Mouse (Mus musculus) hindbrain, postnatal 0 days (tissue): ENCODE results near the gene 1810010H24Rik. TPM values are rescaled to one million over a fixed set of nuclear protein-coding genes. Genes with fewer than 3 reads are reported as not detected.
"Not testable (repeated sequence)": the region's sequence is repeated elsewhere in the genome, so short reads cannot be mapped to it uniquely, and the experiment has no call there.

Experiments used
- ATAC-seq: fragments of 200-750 bp; cut with Nextera tagmentation; 2 replicates; pipeline ENCODE4 v1.8.0; 2017; ENCODE audit warnings: mild to moderate bottlenecking, moderate TSS enrichment, moderate library complexity
- DNase-seq: peaks from one replicate; pipeline ENCODE4 v3.0.0-alpha.2; 2015; ENCODE audit warnings: low spot score
- H3K27ac ChIP-seq: fragments of 300-500 bp; sonication (generic); 2 replicates; pipeline ENCODE4 v1.5.1; 2014; ENCODE audit warnings: mild to moderate bottlenecking
- H3K27me3 ChIP-seq: fragments of 300-500 bp; sonication (generic); 2 replicates; pipeline ENCODE4 v1.6.1; 2014; ENCODE audit warnings: low read length, mixed read lengths; ENCODE audit not compliant: insufficient read depth
- H3K36me3 ChIP-seq: fragments of 300-500 bp; sonication (generic); 2 replicates; pipeline ENCODE4 v1.6.1; 2014; ENCODE audit warnings: low read length, mixed read lengths; ENCODE audit not compliant: insufficient read depth
- H3K4me1 ChIP-seq: fragments of 300-500 bp; sonication (generic); 2 replicates; pipeline ENCODE4 v1.6.1; 2014; ENCODE audit warnings: antibody characterized with exemption, low read length, mixed read lengths; ENCODE audit not compliant: insufficient read depth
- H3K4me2 ChIP-seq: fragments of 300-500 bp; sonication (generic); 2 replicates; pipeline ENCODE4 v1.6.1; 2014; ENCODE audit warnings: low read depth, mild to moderate bottlenecking, low read length, moderate library complexity, mixed read lengths
- H3K4me3 ChIP-seq: fragments of 300-500 bp; sonication (generic); 2 replicates; pipeline ENCODE4 v1.5.1; 2014; ENCODE audit warnings: low read length
- H3K9ac ChIP-seq: fragments of 300-500 bp; sonication (generic); replicated peaks from 2 replicates; pipeline ENCODE4 v1.6.1; 2014; ENCODE audit warnings: mild to moderate bottlenecking, low read length, moderate library complexity, mixed read lengths
- H3K9me3 ChIP-seq: fragments of 300-500 bp; sonication (generic); 2 replicates; pipeline ENCODE4 v1.6.1; 2016; ENCODE audit warnings: low read length, mixed read lengths
- CTCF ChIP-seq: IDR thresholded peaks from 2 replicates; pipeline ENCODE4 v1.5.1; 2016; ENCODE audit warnings: antibody characterized with exemption, control low read depth, low read depth
- WGBS: fragments of 180-500 bp; shearing (Covaris S2); extraction: QIAGEN DNeasy Blood & Tissue Kit; methylation state at CpG from one replicate; pipeline ENCODE4 v1.1.7; 2014; 5-methylcytosine and 5-hydroxymethylcytosine counted together
- polyA plus RNA-seq: library from polyadenylated mRNA; unstranded; fragments of >200 nt; fragmentation: Nextera tagmentation; extraction: Ambion mirVana; gene quantifications from 2 replicates; pipeline ENCODE4 v1.2.1, GENCODE M21; 2015
- total RNA-seq: library from RNA; depleted of rRNA; stranded (reverse); fragments of >200 nt; gene quantifications from 2 replicates; pipeline ENCODE4 v1.2.3, GENCODE M21; 2014; rRNA removed

Gene 1810010H24Rik
- total and polyA plus RNA-seq, 2 experiments from 2014 or later = 6.8 to 12.0 TPM

GRCm38 (mm10) chr11:107057391-107057790, 31.9 kb downstream of the 1810010H24Rik start:
- no peak overlapping the region for H3K27ac ChIP-seq
- H3K27me3 ChIP-seq = no peaks in the 10 kb centered on the region
- peaks cover 96% of the 10 kb centered on the region for H3K36me3 ChIP-seq
- H3K9me3 ChIP-seq = no peaks in the 10 kb centered on the region
- 88% methylated on average over 6 of the region's 6 CpGs for WGBS
- ATAC-seq = no peak
- no peak for TF ChIP-seq CTCF
- no peak overlapping the region for H3K4me3 ChIP-seq
- DNase-seq = no peak
- H3K4me2 ChIP-seq = no peak overlapping the region
- no peaks in the 10 kb centered on the region for H3K4me1 ChIP-seq
- H3K9ac ChIP-seq = no peak overlapping the region

GRCm38 (mm10) chr11:107059634-107060033, 34.2 kb downstream of the 1810010H24Rik start:
- WGBS = 91% methylated on average over 3 of the region's 3 CpGs
- H3K9me3 ChIP-seq, H3K9ac ChIP-seq, H3K4me1 ChIP-seq, H3K27ac ChIP-seq, ATAC-seq, H3K4me3 ChIP-seq, H3K4me2 ChIP-seq, DNase-seq, H3K27me3 ChIP-seq: not testable (repeated sequence)
- H3K36me3 ChIP-seq = peaks cover 84% of the 10 kb centered on the region

DNA sequence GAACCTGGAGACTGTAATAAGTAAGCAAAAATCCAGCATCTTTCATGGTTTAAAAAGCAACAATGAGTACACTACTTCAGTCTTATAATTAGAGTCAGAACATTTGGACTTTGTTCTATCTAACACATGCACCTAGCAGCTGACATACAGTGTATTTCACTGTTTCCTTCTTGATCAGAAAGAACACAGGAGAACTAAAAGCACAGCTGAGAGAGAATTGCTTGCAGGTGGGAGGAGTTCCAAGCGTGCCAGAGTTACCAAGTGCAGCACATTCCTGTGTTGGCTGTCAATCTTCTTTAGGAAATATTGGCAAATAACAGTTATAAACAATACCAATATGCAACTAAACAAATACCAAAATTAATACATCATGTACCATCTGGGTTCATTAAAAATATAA, 35.5 kb downstream of the 1810010H24Rik start:
- Histone ChIP-seq H3K9ac (no peak overlapping the region), H3K4me3 (no peak overlapping the region), H3K36me3 (peaks cover 83% of the 10 kb centered on the region), H3K27ac (no peak overlapping the region), H3K4me1 (no peaks in the 10 kb centered on the region), H3K27me3 (no peaks in the 10 kb centered on the region), H3K9me3 (no peaks in the 10 kb centered on the region), H3K4me2 (no peak overlapping the region)
- DNase-seq (no peak), ATAC-seq (no peak)
- WGBS = 89% methylated on average over 1 of the region's 1 CpGs
- TF ChIP-seq CTCF = no peak

DNA sequence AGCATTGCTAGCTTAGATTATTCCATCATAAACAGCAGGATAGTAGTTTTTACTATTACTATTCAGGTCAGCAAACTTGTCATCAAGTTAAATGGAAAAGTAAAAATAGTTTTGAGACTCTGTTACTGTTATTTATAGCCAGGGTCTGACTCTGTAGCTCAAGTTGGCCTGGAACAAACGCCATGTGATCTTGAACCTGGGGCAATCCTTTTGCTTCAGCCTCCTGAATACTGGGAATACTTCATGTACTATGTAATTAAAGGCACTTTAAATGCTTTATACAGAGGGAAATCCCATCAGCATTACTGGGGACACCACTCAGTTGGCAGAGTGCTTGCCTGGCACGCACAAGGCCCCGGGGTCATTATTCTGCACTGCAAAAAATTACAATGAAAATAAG, 37.6 kb downstream of the 1810010H24Rik start:
- DNase-seq (no peak), ATAC-seq (no peak)
- H3K27ac ChIP-seq = no peak overlapping the region
- no peak overlapping the region for H3K4me2 ChIP-seq
- no peaks in the 10 kb centered on the region for H3K9me3 ChIP-seq
- H3K36me3 ChIP-seq = peaks cover 84% of the 10 kb centered on the region
- WGBS = 84% methylated on average over 3 of the region's 3 CpGs
- TF ChIP-seq CTCF = no peak
- no peak overlapping the region for H3K4me3 ChIP-seq
- no peak overlapping the region for H3K9ac ChIP-seq
- H3K27me3 ChIP-seq = no peaks in the 10 kb centered on the region
- no peaks in the 10 kb centered on the region for H3K4me1 ChIP-seq

DNA sequence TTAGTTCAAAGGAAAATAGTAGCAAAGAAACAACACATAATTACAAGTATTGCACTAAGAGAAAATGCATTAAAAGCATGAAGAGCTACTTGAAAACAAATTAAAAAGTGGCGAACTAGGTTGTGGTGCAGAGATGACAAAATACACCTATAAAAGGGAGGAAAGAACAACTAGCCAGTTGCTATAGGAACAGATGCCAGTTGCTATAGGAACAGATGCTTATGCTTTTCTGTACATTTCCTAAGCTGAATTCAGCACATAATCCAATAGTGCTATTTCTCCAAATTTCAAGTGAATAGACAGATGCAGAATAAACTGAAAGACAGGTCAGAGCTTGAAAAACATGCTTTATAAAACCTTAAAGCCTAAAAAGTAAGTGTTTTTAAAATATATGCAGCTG, 39.1 kb downstream of the 1810010H24Rik start:
- Histone ChIP-seq H3K4me3 (no peak overlapping the region), H3K4me2 (no peak overlapping the region), H3K36me3 (peaks cover 72% of the 10 kb centered on the region), H3K27ac (no peak overlapping the region), H3K4me1 (no peaks in the 10 kb centered on the region), H3K9ac (no peak overlapping the region), H3K9me3 (no peaks in the 10 kb centered on the region), H3K27me3 (no peaks in the 10 kb centered on the region)
- TF ChIP-seq CTCF = no peak
- DNase-seq = no peak
- no peak for ATAC-seq
- 87% methylated on average over 1 of the region's 1 CpGs for whole genome bisulfite sequencing

GRCm38 (mm10) chr11:107065216-107065785, 39.8 kb downstream of the 1810010H24Rik start:
- H3K27ac ChIP-seq = no peak overlapping the region
- WGBS = 86% methylated on average over 11 of the region's 11 CpGs
- peaks cover 66% of the 10 kb centered on the region for H3K36me3 ChIP-seq
- no peak for DNase-seq
- no peak overlapping the region for H3K4me3 ChIP-seq
- H3K4me2 ChIP-seq = no peak overlapping the region
- H3K9me3 ChIP-seq = no peaks in the 10 kb centered on the region
- ATAC-seq = no peak
- H3K27me3 ChIP-seq = no peaks in the 10 kb centered on the region
- no peak for TF ChIP-seq CTCF
- no peaks in the 10 kb centered on the region for H3K4me1 ChIP-seq
- no peak overlapping the region for H3K9ac ChIP-seq

Other genes starting within 250 kb of the 1810010H24Rik start
- 8.3 and 12.9 TPM in 2 replicates for gene Polg2, start 246.1 kb upstream of the 1810010H24Rik start, total RNA-seq
- gene Polg2, start 246.1 kb upstream of the 1810010H24Rik start, polyA plus RNA-seq = 9.5 and 11.4 TPM in 2 replicates
- 288 and 416 TPM in 2 replicates for gene Ddx5, start 236.5 kb upstream of the 1810010H24Rik start, total RNA-seq
- 272 and 274 TPM in 2 replicates for gene Ddx5, start 236.5 kb upstream of the 1810010H24Rik start, polyA plus RNA-seq
- gene Cep95, start 236.4 kb upstream of the 1810010H24Rik start, total RNA-seq = 2.6 and 9.0 TPM in 2 replicates
- gene Cep95, start 236.4 kb upstream of the 1810010H24Rik start, polyA plus RNA-seq = 7.2 and 8.7 TPM in 2 replicates
- gene Smurf2, start 105.0 kb upstream of the 1810010H24Rik start, total RNA-seq = 27.2 and 35.7 TPM in 2 replicates
- gene Smurf2, start 105.0 kb upstream of the 1810010H24Rik start, polyA plus RNA-seq = 8.7 TPM in 2 replicates
- gene Kpna2, start 26.1 kb upstream of the 1810010H24Rik start, total RNA-seq = 85.8 and 94.4 TPM in 2 replicates
- 106 and 111 TPM in 2 replicates for gene Kpna2, start 26.1 kb upstream of the 1810010H24Rik start, polyA plus RNA-seq
- gene Bptf, start 106.4 kb downstream of the 1810010H24Rik start, total RNA-seq = 30.0 and 42.1 TPM in 2 replicates
- gene Bptf, start 106.4 kb downstream of the 1810010H24Rik start, polyA plus RNA-seq = 19.7 and 19.8 TPM in 2 replicates
- 26.8 and 31.5 TPM in 2 replicates for gene Nol11, start 163.7 kb downstream of the 1810010H24Rik start, total RNA-seq
- gene Nol11, start 163.7 kb downstream of the 1810010H24Rik start, polyA plus RNA-seq = 33.5 and 35.3 TPM in 2 replicates